Mouse (Mus musculus): ENCODE measurements around the gene Gm5615. TPM values are rescaled to one million over a fixed set of nuclear protein-coding genes. Genes with fewer than 3 reads are reported as not detected.

Gene Gm5615
- polyA plus RNA-seq (2012; ENCODE audit: insufficient read depth, insufficient read length, low replicate concordance, missing spikeins): not detected in 2 replicates

DNA sequence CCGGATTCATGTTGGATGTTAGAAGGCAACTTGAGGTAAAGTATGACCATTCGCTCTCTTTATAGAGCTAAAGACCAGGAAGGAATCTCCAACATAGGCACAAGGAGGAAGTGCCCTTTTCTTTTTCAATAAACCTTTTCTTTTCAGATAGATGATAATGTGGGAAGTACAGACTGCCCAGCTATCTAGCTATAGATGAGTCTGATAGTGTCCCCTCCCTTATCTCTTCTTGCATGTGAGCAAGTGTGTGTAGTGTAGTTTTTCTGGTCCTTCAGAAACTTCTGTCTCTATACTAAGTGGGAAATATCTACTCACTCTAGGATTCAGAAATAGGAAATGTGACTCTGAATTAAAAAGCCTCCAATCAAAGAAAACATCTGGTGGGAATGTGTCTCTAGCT, at the start of gene Gm5615:
Gm5615 (minus strand) TSS at position 101 of the 400 bp plus-strand sequence.
- Histone ChIP-seq H3K27ac (ENCODE audit: insufficient read depth, low read depth, low read length) (no peak within 1 kb of the TSS), H3K4me1 (ENCODE audit: control insufficient read depth, insufficient read depth, low read length) (no peaks in the 10 kb centered on the region), H3K4me3 (ENCODE audit: insufficient read depth, low read depth, low read length) (no peak within 1 kb of the TSS)
- 91% methylated on average over 2 of the region's 2 CpGs for WGBS
- no peak for TF ChIP-seq CTCF (IDR thresholded peaks at IDR 0.05; ENCODE audit: insufficient read depth, low read depth, low read length)
- no peak for TF ChIP-seq POLR2A (IDR thresholded peaks at IDR 0.05; ENCODE audit: insufficient read depth, low read depth, low read length)

DNA sequence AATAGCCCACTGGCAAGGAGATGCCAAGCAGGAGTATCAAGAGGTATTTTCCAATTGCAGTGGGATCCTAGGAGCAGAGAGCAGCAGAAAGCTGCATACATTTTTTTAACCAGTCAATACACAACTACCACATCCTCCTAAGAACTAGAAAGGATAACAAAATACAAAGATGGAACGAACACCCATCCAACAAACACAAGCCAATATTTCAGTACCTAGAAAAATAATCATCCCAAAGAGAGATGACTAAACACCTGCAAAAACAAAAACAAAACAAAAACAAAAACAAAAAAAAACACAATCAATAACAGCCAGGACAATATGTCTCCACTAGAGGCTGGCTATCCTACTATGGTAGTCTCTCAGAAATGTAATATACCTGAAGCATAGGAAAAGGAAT, 40.8 kb upstream of the Gm5615 start, which contains the start of gene Gm17689:
Gm17689 (minus strand) TSS at position 101 of the 400 bp plus-strand sequence.
- 61% methylated on average over 1 of the region's 1 CpGs for WGBS
- H3K27ac ChIP-seq (ENCODE audit: insufficient read depth, low read depth, low read length): no peak within 1 kb of the TSS
- H3K4me3 ChIP-seq (ENCODE audit: insufficient read depth, low read depth, low read length): no peak within 1 kb of the TSS
- TF ChIP-seq POLR2A (IDR thresholded peaks at IDR 0.05; ENCODE audit: insufficient read depth, low read depth, low read length) (no peak), CTCF (IDR thresholded peaks at IDR 0.05; ENCODE audit: insufficient read depth, low read depth, low read length) (no peak)
- H3K4me1 ChIP-seq (ENCODE audit: control insufficient read depth, insufficient read depth, low read length): no peaks in the 10 kb centered on the region

DNA sequence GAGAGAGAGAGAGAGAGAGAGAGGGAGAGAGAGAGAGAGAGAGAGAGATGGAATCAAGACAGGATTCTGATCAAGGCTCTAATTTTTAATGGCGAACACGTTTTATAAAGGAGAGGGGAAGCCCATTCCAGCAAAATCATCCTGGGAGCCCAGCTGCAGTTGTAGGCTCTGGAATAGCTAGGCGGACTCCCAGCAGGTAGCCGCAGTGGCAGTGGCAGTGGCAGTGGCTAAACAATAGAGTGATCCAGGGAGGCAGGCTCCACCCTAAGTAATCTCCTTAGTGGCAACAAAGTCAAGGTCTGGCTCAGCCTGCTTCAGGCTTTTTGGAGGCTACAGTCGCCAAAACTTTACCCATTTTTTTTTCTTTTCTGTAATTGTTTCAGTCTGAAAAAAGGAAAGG, 37.6 kb downstream of the Gm5615 start:
- WGBS: 87% methylated on average over 5 of the region's 5 CpGs
- Histone ChIP-seq H3K27ac (ENCODE audit: insufficient read depth, low read depth, low read length) (no peak overlapping the region), H3K4me3 (ENCODE audit: insufficient read depth, low read depth, low read length) (no peak overlapping the region), H3K4me1 (ENCODE audit: control insufficient read depth, insufficient read depth, low read length) (no peaks in the 10 kb centered on the region)
- no peak for TF ChIP-seq CTCF (IDR thresholded peaks at IDR 0.05; ENCODE audit: insufficient read depth, low read depth, low read length)
- TF ChIP-seq POLR2A (IDR thresholded peaks at IDR 0.05; ENCODE audit: insufficient read depth, low read depth, low read length): no peak

DNA sequence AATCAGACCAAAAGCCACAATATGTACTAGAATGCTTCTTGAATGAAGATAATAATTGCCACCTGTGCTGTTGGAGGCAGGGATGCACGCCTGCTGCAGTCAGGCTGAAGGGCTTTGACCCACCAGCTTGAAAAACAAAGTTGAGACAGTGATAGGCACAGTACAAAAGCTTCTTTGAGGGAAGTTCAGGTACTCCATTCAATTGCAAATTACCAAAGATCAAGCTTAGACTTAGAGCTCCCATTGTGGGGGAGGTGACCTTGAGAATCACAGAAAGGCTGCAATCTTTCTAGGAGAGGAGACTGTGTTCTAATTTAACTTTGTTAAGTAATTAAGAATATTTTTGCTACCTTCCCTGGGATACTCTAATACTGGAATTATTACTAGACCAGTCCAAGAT, 45.9 kb downstream of the Gm5615 start:
- H3K27ac ChIP-seq (ENCODE audit: insufficient read depth, low read depth, low read length): no peak overlapping the region
- H3K4me1 ChIP-seq (ENCODE audit: control insufficient read depth, insufficient read depth, low read length): no peaks in the 10 kb centered on the region
- WGBS: 49% methylated on average over 1 of the region's 1 CpGs
- TF ChIP-seq CTCF (IDR thresholded peaks at IDR 0.05; ENCODE audit: insufficient read depth, low read depth, low read length) (no peak), POLR2A (IDR thresholded peaks at IDR 0.05; ENCODE audit: insufficient read depth, low read depth, low read length) (no peak)
- no peak overlapping the region for H3K4me3 ChIP-seq (ENCODE audit: insufficient read depth, low read depth, low read length)

DNA sequence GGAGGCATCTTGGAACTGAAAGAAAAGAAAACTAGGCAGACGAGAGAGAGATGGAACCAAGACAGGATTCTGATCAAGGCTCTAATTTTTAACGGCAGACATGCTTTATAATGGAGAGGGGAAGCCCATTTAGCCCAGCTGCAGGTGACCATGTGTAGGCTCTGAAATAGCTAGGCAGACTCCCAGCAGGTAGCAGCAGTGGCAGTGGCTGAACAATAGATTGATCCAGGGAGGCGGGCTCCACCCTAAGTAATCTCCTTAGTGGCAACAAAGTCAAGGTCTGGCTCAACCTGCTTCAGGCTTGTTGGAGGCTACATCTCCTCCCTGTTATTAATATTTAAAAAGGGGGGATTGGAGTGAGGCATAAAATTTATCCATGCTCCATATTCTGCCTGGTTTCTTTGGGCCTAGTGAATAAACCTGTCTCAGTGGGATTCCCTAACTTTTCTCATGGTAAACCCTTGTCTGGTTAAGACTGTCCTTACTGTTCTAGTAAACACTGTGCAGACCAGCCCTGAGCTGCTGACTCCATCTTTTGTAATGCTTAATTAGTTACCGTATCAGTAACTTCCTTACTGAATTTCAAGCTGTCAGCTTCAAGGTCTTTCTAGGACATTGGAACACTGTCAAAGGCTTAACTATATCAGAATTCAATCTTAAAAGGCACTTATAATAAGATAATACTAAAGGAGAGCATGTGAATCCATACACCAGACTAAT, 47.1 kb downstream of the Gm5615 start:
- Histone ChIP-seq H3K4me1 (ENCODE audit: control insufficient read depth, insufficient read depth, low read length) (no peaks in the 10 kb centered on the region), H3K4me3 (ENCODE audit: insufficient read depth, low read depth, low read length) (no peak overlapping the region), H3K27ac (ENCODE audit: insufficient read depth, low read depth, low read length) (no peak overlapping the region)
- TF ChIP-seq CTCF (IDR thresholded peaks at IDR 0.05; ENCODE audit: insufficient read depth, low read depth, low read length) (no peak), POLR2A (IDR thresholded peaks at IDR 0.05; ENCODE audit: insufficient read depth, low read depth, low read length) (no peak)
- 81% methylated on average over 4 of the region's 4 CpGs for WGBS

Other genes with a start within 250 kb of the Gm5615 start
- not detected in 2 replicates for gene Gm7257, start 110.1 kb downstream of the Gm5615 start, polyA plus RNA-seq (2012; ENCODE audit: insufficient read depth, insufficient read length, low replicate concordance, missing spikeins)
- not detected in 2 replicates for gene Gm9513, start 66.3 kb downstream of the Gm5615 start, polyA plus RNA-seq (2012; ENCODE audit: insufficient read depth, insufficient read length, low replicate concordance, missing spikeins)
- not detected in 2 replicates for gene Gm17689, start 40.7 kb upstream of the Gm5615 start, polyA plus RNA-seq (2012; ENCODE audit: insufficient read depth, insufficient read length, low replicate concordance, missing spikeins)
- gene A630095E13Rik, start 101.4 kb upstream of the Gm5615 start, polyA plus RNA-seq (2012; ENCODE audit: insufficient read depth, insufficient read length, low replicate concordance, missing spikeins): not detected in 2 replicates
- not detected in 2 replicates for gene Acrv1, start 151.3 kb upstream of the Gm5615 start, polyA plus RNA-seq (2012; ENCODE audit: insufficient read depth, insufficient read length, low replicate concordance, missing spikeins)
- not detected in 2 replicates for gene Chek1, start 185.1 kb upstream of the Gm5615 start, polyA plus RNA-seq (2012; ENCODE audit: insufficient read depth, insufficient read length, low replicate concordance, missing spikeins)
- gene Stt3a, start 225.7 kb upstream of the Gm5615 start, polyA plus RNA-seq (2012; ENCODE audit: insufficient read depth, insufficient read length, low replicate concordance, missing spikeins): not detected in 2 replicates

Data from olfactory bulb, adult 2 months (tissue).